Mouse (Mus musculus) retina, postnatal 1 day (tissue): Measurements from ENCODE around the gene Homer3.

Source experiments
- DNase-seq: peaks from one replicate; pipeline ENCODE4 v3.0.0-alpha.2; 2012

Gene Homer3

GRCm38 (mm10) chr8:70340659-70341058 lies 58.0 kb downstream of the Homer3 start:
- DNase-seq: no peak

- no peak for DNase-seq
Observed at GRCm38 (mm10) chr8:70342007-70342406, 59.4 kb downstream of the Homer3 start.

- DNase-seq: no peak
Observed at GRCm38 (mm10) chr8:70343076-70343475, 60.4 kb downstream of the Homer3 start.

GRCm38 (mm10) chr8:70343696-70344095 lies 61.1 kb downstream of the Homer3 start:
- DNase-seq: peak; percentile 66
